Mouse (Mus musculus): ENCODE data around the gene Nt5c1a.

Gene Nt5c1a

DNA sequence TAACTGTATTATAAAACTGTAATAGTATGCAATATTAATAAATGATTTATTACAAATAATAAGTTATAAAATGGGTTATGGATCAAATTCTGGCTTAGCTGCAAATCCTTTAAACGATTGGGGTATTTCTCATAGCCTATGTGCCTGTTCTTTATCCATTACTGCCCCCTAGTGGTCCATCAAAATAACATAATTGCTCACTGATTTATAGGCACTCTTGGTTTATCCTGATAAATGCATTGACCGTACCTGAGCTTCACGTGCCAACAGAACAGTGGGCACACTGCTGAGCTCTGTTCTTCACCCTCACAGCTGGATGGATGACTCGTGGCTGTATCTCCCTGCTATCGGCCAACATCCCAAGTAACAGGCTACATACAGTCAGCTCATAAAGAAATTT is 53.3 kb downstream of the Nt5c1a start:
- DNase-seq: no peak

- DNase-seq: no peak
Observed at GRCm38 (mm10) chr4:123260071-123260746, 58.9 kb downstream of the Nt5c1a start.

- no peak for DNase-seq
Observed at GRCm38 (mm10) chr4:123261721-123262401, 60.6 kb downstream of the Nt5c1a start, which contains the start of gene Pabpc4. Gene Pabpc4 (plus strand): TSS chr4:123262351.

Measured in right cerebral cortex, postnatal 14 days (tissue).